Mouse (Mus musculus) liver, adult 2 months (tissue): ENCODE measurements at regions not wholly inside any gene's neighbourhood (a gene's known extent, or its start where the extent isn't known, plus 50 kb on each side); places are given as distances from the start of the nearest gene placed in this dataset.

Experiments used
- DNase-seq: peaks from one replicate; pipeline ENCODE4 v3.0.0-alpha.2; 2011; ENCODE audit warnings: low read depth, low spot score; ENCODE audit errors: extremely low read depth
- H3K27ac ChIP-seq: fragments of 200-500 bp; replicated peaks from 2 replicates; pipeline ENCODE4 v1.5.1; 2012; ENCODE audit warnings: low read depth, mild to moderate bottlenecking, control low read depth, inconsistent platforms, low read length; ENCODE audit not compliant: insufficient read depth
- H3K27me3 ChIP-seq: fragments of 200-500 bp; 2 replicates; pipeline ENCODE4 v1.6.1; 2012; ENCODE audit warnings: mild to moderate bottlenecking, moderate library complexity, low read length, inconsistent platforms; ENCODE audit not compliant: control insufficient read depth, insufficient read depth
- H3K36me3 ChIP-seq: fragments of 200-500 bp; 2 replicates; pipeline ENCODE4 v1.6.1; 2012; ENCODE audit warnings: low read length, inconsistent platforms; ENCODE audit not compliant: control insufficient read depth, insufficient read depth
- H3K4me1 ChIP-seq: fragments of 200-500 bp; 2 replicates; pipeline ENCODE4 v1.6.1; 2011; ENCODE audit warnings: low read length; ENCODE audit not compliant: control insufficient read depth, insufficient read depth
- H3K4me3 ChIP-seq: fragments of 200-500 bp; 2 replicates; pipeline ENCODE4 v1.5.1; 2011; ENCODE audit warnings: low read depth, mild to moderate bottlenecking, control low read depth, low read length, moderate library complexity; ENCODE audit not compliant: insufficient read depth
- H3K79me2 ChIP-seq: fragments of 200-500 bp; 2 replicates; pipeline ENCODE4 v1.6.1; 2012; ENCODE audit warnings: inconsistent platforms, mild to moderate bottlenecking, low read length, moderate library complexity; ENCODE audit not compliant: control insufficient read depth, insufficient read depth
- H3K9ac ChIP-seq: fragments of 200-500 bp; 2 replicates; pipeline ENCODE4 v1.6.1; 2012; ENCODE audit warnings: low read depth, mild to moderate bottlenecking, control low read depth, inconsistent platforms, low read length
- CTCF ChIP-seq: fragments of 200-500 bp; IDR thresholded peaks from 2 replicates; pipeline ENCODE4 v1.5.1; 2011; ENCODE audit warnings: low read depth, low read length, control low read depth
- POLR2A ChIP-seq: fragments of 200-500 bp; IDR thresholded peaks from 2 replicates; pipeline ENCODE4 v1.6.1; 2011; ENCODE audit warnings: low read length, control low read depth; ENCODE audit not compliant: insufficient read depth; ENCODE audit errors: extremely low read depth
- WGBS: fragments of 180-500 bp; shearing (Covaris S2); methylation state at CpG from one replicate; pipeline ENCODE4 v1.1.7; 2018; 5-methylcytosine and 5-hydroxymethylcytosine counted together

GRCm38 (mm10) chr5:111917643-111918252 is 184.0 kb downstream of the Gm26897 start:
- DNase-seq, result no peak
- Histone ChIP-seq H3K4me3 (no peak overlapping the region), H3K79me2 (no peaks in the 10 kb centered on the region), H3K4me1 (no peaks in the 10 kb centered on the region), H3K9ac (no peak overlapping the region), H3K27me3 (0 out of 2 replicates have a peak, but pooled peaks cover 2% of the 10 kb centered on the region), H3K27ac (no peak overlapping the region), H3K36me3 (no peaks in the 10 kb centered on the region)
- 23% methylated on average over 8 of the region's 8 CpGs for WGBS
- TF ChIP-seq CTCF (no peak), POLR2A (no peak)

GRCm38 (mm10) chr5:111918888-111919287 is 185.2 kb downstream of the Gm26897 start:
- TF ChIP-seq CTCF (no peak), POLR2A (no peak)
- no peak for DNase-seq
- Histone ChIP-seq H3K9ac (no peak overlapping the region), H3K27ac (no peak overlapping the region), H3K4me1 (no peaks in the 10 kb centered on the region), H3K36me3 (no peaks in the 10 kb centered on the region), H3K27me3 (0 out of 2 replicates have a peak, but pooled peaks cover 2% of the 10 kb centered on the region), H3K4me3 (no peak overlapping the region), H3K79me2 (no peaks in the 10 kb centered on the region)
- 82% methylated on average over 14 of the region's 14 CpGs for WGBS

GRCm38 (mm10) chr5:111922991-111923701 is 189.4 kb downstream of the Gm26897 start:
- WGBS, result 37% methylated on average over 18 of the region's 18 CpGs
- no peak overlapping the region for H3K9ac ChIP-seq
- TF ChIP-seq CTCF, result no peak
- TF ChIP-seq POLR2A, result no peak

GRCm38 (mm10) chr5:111925757-111926156 is 192.0 kb downstream of the Gm26897 start:
- WGBS, result 62% methylated on average over 6 of the region's 6 CpGs
- no peak for DNase-seq
- no peaks in the 10 kb centered on the region for H3K4me1 ChIP-seq
- H3K27me3 ChIP-seq, result no peaks in the 10 kb centered on the region
- TF ChIP-seq POLR2A (no peak), CTCF (no peak)
- no peak overlapping the region for H3K9ac ChIP-seq
- no peak overlapping the region for H3K27ac ChIP-seq
- H3K79me2 ChIP-seq, result no peaks in the 10 kb centered on the region
- H3K4me3 ChIP-seq, result no peak overlapping the region
- no peaks in the 10 kb centered on the region for H3K36me3 ChIP-seq

More at GRCm38 (mm10) chr5:111922991-111923701, 189.4 kb downstream of the Gm26897 start:
- Histone ChIP-seq H3K4me3 (no peak overlapping the region), H3K27ac (no peak overlapping the region), H3K36me3 (no peaks in the 10 kb centered on the region), H3K79me2 (no peaks in the 10 kb centered on the region), H3K27me3 (no peaks in the 10 kb centered on the region), H3K4me1 (no peaks in the 10 kb centered on the region)
- no peak for DNase-seq

GRCm38 (mm10) chr5:111929180-111929990 is 195.7 kb downstream of the Gm26897 start:
- no peak for TF ChIP-seq CTCF
- TF ChIP-seq POLR2A, result no peak
- Histone ChIP-seq H3K9ac (no peak overlapping the region), H3K27me3 (no peaks in the 10 kb centered on the region), H3K36me3 (no peaks in the 10 kb centered on the region), H3K4me1 (no peaks in the 10 kb centered on the region), H3K79me2 (no peaks in the 10 kb centered on the region), H3K4me3 (no peak overlapping the region), H3K27ac (no peak overlapping the region)
- WGBS, result 64% methylated on average over 15 of the region's 15 CpGs
- no peak for DNase-seq

- WGBS, result 20% methylated on average over 3 of the region's 3 CpGs
- no peaks in the 10 kb centered on the region for H3K36me3 ChIP-seq
- TF ChIP-seq CTCF (no peak), POLR2A (no peak)
Measured at GRCm38 (mm10) chr5:111929991-111930339, 196.2 kb downstream of the Gm26897 start.

More at GRCm38 (mm10) chr5:111929991-111930339, 196.2 kb downstream of the Gm26897 start:
- Histone ChIP-seq H3K4me1 (no peaks in the 10 kb centered on the region), H3K4me3 (no peak overlapping the region), H3K9ac (no peak overlapping the region), H3K27me3 (no peaks in the 10 kb centered on the region), H3K27ac (no peak overlapping the region), H3K79me2 (no peaks in the 10 kb centered on the region)
- DNase-seq, result no peak
